1 mouse cellular context compared by ENCODE assay signal in genomic region chr10:93309934-93310621, GRCm38 (mm10).
TF ChIP-seq lines count a peak whose summit lies in the region.

No protein-coding gene starts in this region.

TF ChIP-seq in CH12.LX, 34 proteins besides CTCF, POLR2A, EP300 and RAD21 (continued from another document):
- TF ChIP-seq HCFC1 (IDR thresholded peaks at IDR 0.05; ENCODE audit: low read depth, low read length) = no peak
- no peak for TF ChIP-seq SIN3A (IDR thresholded peaks at IDR 0.05; ENCODE audit: low read length)
- TF ChIP-seq MXI1 (IDR thresholded peaks at IDR 0.05; ENCODE audit: low read depth, low read length) = peak; percentile 65
- no peak for TF ChIP-seq E2F4 (IDR thresholded peaks at IDR 0.05; ENCODE audit: insufficient replicate concordance, low read depth, low read length)
- TF ChIP-seq ETS1 (conservative IDR thresholded peaks at IDR 0.05; ENCODE audit: low read depth, low read length) = no peak
- no peak for TF ChIP-seq MAFK (IDR thresholded peaks at IDR 0.05; ENCODE audit: insufficient replicate concordance, low read length)
- TF ChIP-seq MAZ (IDR thresholded peaks at IDR 0.05; ENCODE audit: low read depth, low read length) = no peak
- no peak for TF ChIP-seq NRF1 (IDR thresholded peaks at IDR 0.05; ENCODE audit: low read depth, low read length)
- TF ChIP-seq NELFE (IDR thresholded peaks at IDR 0.05; ENCODE audit: low read depth, low read length) = no peak
- no peak for TF ChIP-seq ZNF384 (IDR thresholded peaks at IDR 0.05; ENCODE audit: low read depth, low read length)
- no peak for TF ChIP-seq ZC3H11A (IDR thresholded peaks at IDR 0.05; ENCODE audit: low read depth, low read length)
- TF ChIP-seq CHD2 (IDR thresholded peaks at IDR 0.05; ENCODE audit: low read length) = peak; percentile 47; the same call in 1 of the 2 replicates
- 0 out of 2 replicates have a peak, but pooled peaks have one; percentile 8 for TF ChIP-seq TBP (conservative IDR thresholded peaks at IDR 0.05; ENCODE audit: low read depth, low read length)
- no peak for TF ChIP-seq JUN (IDR thresholded peaks at IDR 0.05; ENCODE audit: insufficient read depth, low read depth, low read length)
- no peak for TF ChIP-seq PAX5 (IDR thresholded peaks at IDR 0.05; ENCODE audit: low read length)
- TF ChIP-seq SMC3 (IDR thresholded peaks at IDR 0.05; ENCODE audit: low read depth, low read length) = no peak
- TF ChIP-seq ELF1 (IDR thresholded peaks at IDR 0.05; ENCODE audit: low read depth, low read length) = no peak
- no peak for TF ChIP-seq USF1 (IDR thresholded peaks at IDR 0.05; ENCODE audit: low read depth, low read length)
